Mouse (Mus musculus) olfactory bulb, adult 2 months (tissue): ENCODE results near the gene Poc1a. TPM values are rescaled to one million over a fixed set of nuclear protein-coding genes. Genes with fewer than 3 reads are reported as not detected.
A peak's percentile ranks its signal among the peaks of the same experiment; 100 is the strongest.

ENCODE experiments used
- H3K27ac ChIP-seq: fragments of 200-500 bp; 2 replicates; pipeline ENCODE4 v1.5.1; 2012; ENCODE audit warnings: low read depth, low read length; ENCODE audit not compliant: insufficient read depth
- H3K4me1 ChIP-seq: fragments of 200-500 bp; 2 replicates; pipeline ENCODE4 v1.6.1; 2012; ENCODE audit warnings: low read length; ENCODE audit not compliant: control insufficient read depth, insufficient read depth
- H3K4me3 ChIP-seq: fragments of 200-500 bp; 2 replicates; pipeline ENCODE4 v1.5.1; 2012; ENCODE audit warnings: mild to moderate bottlenecking, low read depth, low read length, moderate library complexity; ENCODE audit not compliant: insufficient read depth
- CTCF ChIP-seq: fragments of 200-500 bp; IDR thresholded peaks from 2 replicates; pipeline ENCODE4 v1.5.1; 2012; ENCODE audit warnings: low read depth, mild to moderate bottlenecking, low read length, moderate library complexity; ENCODE audit not compliant: insufficient read depth
- POLR2A ChIP-seq: fragments of 200-500 bp; IDR thresholded peaks from 2 replicates; pipeline ENCODE4 v1.6.1; 2012; ENCODE audit warnings: mild to moderate bottlenecking, low read depth, low read length, moderate library complexity; ENCODE audit not compliant: insufficient read depth
- WGBS: fragments of 180-500 bp; shearing (Covaris S2); methylation state at CpG from one replicate; pipeline ENCODE4 v1.1.7; 2018; 5-methylcytosine and 5-hydroxymethylcytosine counted together
- polyA plus RNA-seq: library from polyadenylated mRNA; stranded (reverse); fragments of >200 nt; gene quantifications from 2 replicates; pipeline ENCODE4 v1.2.4, GENCODE M21; 2012; ENCODE audit warnings: low replicate concordance; ENCODE audit not compliant: missing spikeins, insufficient read depth, insufficient read length

Gene Poc1a
- polyA plus RNA-seq, 1 experiment = not detected

DNA sequence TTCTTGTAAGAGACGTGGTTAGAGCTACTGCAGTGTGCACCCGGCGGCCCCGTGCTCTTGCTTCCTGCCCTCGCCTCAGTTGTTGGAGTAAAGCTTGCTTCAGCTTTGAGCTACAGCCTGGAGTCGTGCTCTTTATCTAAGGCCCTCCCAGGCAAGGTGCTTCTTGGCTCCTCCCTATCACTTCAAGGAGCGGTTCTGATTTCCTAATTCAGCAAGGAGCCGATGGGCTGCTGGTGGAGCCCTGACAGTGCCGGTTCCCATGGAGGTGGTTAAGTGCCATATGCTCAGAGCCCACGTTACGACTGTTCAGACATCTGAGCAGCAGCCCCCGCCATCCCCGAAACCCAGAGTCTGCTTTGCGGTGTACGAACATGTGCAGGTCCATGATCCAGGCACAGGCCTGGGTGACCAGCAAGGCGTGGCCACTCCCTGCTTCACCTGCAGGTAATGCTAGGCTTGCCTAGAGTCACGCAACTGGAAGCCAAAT, 9.8 kb downstream of the Poc1a start:
- TF ChIP-seq CTCF (no peak), POLR2A (no peak)
- H3K4me3 ChIP-seq = no peak overlapping the region
- no peak overlapping the region for H3K27ac ChIP-seq
- H3K4me1 ChIP-seq = peaks cover 3% of the 10 kb centered on the region; the same call in 1 of the 2 replicates
- WGBS = 92% methylated on average over 17 of the region's 17 CpGs

DNA sequence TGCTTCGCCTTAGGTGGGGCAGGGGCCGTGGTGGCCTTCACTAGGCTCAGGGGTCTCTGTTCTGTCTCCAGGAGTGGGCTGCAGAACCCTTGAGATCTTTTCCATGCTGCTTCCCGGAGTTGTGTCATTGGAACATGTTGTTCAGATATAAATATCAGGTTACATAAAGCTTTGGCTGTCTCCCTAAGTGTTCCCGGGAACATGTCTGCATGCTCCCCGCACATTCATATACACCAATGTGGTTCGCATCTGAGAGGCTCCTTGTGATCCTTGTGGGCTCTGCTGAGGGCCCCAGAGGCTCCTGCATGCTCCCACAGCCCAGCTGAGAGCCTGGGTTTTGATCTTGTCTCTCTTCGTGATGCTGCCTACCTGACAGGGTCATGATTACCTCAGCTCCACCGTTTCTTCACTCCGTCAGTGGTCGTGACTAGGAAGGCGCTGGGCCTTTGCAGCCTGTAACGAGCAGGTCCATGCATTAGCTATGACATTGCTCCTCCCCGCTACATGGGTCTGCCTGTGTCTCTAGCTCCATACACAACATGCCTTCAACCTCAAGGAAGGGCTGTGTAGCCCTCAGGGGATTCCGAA, 12.8 kb downstream of the Poc1a start:
- no peak for TF ChIP-seq POLR2A
- TF ChIP-seq CTCF = no peak
- H3K4me3 ChIP-seq = no peak overlapping the region
- H3K4me1 ChIP-seq = peaks cover 3% of the 10 kb centered on the region; the same call in 1 of the 2 replicates
- WGBS = 86% methylated on average over 14 of the region's 14 CpGs
- no peak overlapping the region; the same call in 1 of the 2 replicates for H3K27ac ChIP-seq

DNA sequence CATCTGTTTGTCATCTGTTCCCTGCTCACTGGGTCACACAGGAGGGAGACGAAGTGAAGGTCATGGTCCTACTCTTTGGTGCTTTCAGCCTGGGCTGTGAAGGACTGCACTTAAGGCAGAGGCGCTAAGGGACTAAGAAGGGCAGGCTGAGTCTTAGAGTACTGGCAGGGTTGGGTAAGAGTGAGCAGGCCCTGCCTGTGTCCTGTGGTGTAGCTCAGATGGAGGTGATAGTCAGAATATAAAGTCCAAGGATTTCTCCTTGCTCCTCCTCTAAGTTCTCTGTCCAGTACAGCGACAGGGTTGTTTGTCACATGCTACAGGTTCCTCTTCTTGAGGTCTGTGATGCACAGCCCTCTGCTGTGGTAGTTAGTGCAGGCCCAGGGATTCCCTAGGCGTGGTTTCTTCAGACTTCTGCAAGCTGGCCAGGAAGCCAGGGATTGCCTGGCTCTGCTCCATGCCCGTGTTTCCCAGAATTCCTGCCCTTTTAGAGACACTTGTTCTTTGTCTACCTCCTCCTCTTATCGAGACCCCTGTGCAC, 15.8 kb downstream of the Poc1a start:
- Histone ChIP-seq H3K27ac (no peak overlapping the region), H3K4me3 (no peak overlapping the region), H3K4me1 (peaks cover 20% of the 10 kb centered on the region)
- 81% methylated on average over 6 of the region's 6 CpGs for WGBS
- TF ChIP-seq POLR2A (no peak), CTCF (no peak)

DNA sequence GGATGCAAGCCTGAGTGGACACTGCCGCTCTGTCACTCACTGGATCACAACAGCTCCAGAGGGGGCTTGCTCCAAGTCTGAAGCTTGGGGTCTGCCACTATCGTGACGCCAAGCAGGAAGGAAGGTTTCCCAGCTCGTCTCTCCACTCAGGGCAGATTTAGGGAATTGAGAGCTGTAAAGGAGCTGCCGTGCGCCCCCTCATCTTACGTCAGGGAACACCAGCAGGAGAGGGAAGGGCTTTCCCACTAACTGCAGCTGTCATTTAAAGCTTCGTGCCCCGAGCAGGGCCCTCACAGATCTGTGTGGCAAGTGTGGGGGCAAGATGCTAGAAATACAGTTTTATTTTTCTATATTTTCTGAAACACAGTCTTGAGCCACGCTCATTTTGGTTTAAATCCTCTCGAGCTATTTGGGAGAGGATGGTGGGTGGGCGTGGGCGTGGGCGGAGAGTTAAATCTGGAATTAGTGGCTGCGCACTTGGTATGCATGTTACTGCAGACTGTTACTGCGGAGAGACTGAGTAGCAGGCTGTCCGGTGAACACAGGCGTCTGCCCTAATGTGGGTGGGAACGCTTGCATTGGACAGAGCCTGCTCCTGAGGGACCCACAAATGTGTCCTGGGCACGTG, 19.4 kb downstream of the Poc1a start:
- peaks cover 35% of the 10 kb centered on the region for H3K4me1 ChIP-seq
- TF ChIP-seq CTCF = no peak
- no peak for TF ChIP-seq POLR2A
- peak overlapping the region; percentile 13; the same call in 1 of the 2 replicates for H3K4me3 ChIP-seq
- peak overlapping the region; percentile 53 for H3K27ac ChIP-seq
- WGBS = 51% methylated on average over 20 of the region's 20 CpGs

DNA sequence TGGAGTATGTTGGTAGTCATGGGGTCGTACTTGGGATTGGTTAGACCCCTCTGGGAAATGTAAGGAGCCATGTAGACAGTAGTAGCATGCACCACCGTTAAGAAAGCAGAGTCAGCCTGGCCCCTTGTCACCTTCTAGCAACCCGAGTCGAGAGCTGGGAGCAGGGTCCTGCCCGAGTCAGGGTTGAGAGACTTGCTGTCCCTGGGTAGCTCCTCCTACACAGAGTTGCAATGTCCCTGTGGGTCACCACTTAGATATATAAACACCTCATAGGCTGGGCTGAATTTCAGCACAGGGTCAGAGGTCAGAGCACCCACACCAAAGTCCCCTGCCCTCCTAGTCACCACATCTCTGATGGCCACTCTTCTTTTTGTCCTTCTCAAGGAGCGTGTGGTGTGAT, 20.1 kb downstream of the Poc1a start:
- Histone ChIP-seq H3K4me1 (peaks cover 35% of the 10 kb centered on the region), H3K27ac (peak overlapping the region; percentile 53), H3K4me3 (no peak overlapping the region)
- WGBS = 66% methylated on average over 6 of the region's 6 CpGs
- no peak for TF ChIP-seq POLR2A
- no peak for TF ChIP-seq CTCF

GRCm38 (mm10) chr9:106301446-106302080, 20.7 kb downstream of the Poc1a start:
- peak overlapping the region; percentile 53; the same call in 1 of the 2 replicates for H3K27ac ChIP-seq
- TF ChIP-seq POLR2A (no peak), CTCF (no peak)
- 41% methylated on average over 11 of the region's 11 CpGs for WGBS
- H3K4me3 ChIP-seq = no peak overlapping the region
- peaks cover 35% of the 10 kb centered on the region for H3K4me1 ChIP-seq

DNA sequence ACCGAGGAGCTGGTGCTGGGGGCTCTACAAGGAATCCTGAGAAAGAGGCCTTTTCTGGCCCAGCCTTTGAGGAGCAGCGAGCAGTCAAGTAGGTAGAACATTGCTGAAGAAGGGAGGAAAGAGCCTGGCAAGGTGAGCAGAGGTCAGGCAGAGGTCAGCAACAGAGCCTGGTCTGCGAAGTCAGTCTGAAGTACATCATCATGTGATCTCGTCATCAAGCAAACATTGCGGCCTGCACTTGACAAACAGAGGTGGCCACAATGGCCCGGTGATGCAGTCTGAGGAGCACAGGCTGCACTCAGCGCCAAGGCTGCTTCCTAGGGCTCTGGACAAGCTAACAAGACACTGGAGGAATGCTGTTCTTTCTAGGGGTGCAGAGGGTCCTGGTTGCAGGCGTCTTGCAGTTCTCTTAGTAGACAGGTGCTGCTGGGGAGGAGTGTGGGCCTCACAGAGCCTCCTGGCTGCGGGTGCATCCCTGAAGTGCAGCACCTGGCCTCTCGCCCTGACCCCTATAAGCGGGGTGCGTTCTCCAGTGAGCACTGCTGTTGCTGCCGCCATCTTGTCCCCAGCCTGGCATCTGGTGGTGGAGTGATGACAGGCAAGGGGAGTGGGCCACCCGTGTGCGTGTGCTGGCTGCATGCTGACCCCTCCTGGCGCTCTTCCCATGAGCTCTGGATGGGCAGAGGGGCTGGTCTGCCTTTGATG, 21.7 kb downstream of the Poc1a start:
- Histone ChIP-seq H3K27ac (no peak overlapping the region), H3K4me3 (no peak overlapping the region), H3K4me1 (peaks cover 35% of the 10 kb centered on the region)
- WGBS = 91% methylated on average over 16 of the region's 16 CpGs
- TF ChIP-seq CTCF (no peak), POLR2A (no peak)

GRCm38 (mm10) chr9:106303460-106303960, 22.6 kb downstream of the Poc1a start:
- H3K4me1 ChIP-seq = peaks cover 35% of the 10 kb centered on the region
- 78% methylated on average over 6 of the region's 6 CpGs for WGBS
- no peak overlapping the region for H3K27ac ChIP-seq
- no peak for TF ChIP-seq POLR2A
- no peak for TF ChIP-seq CTCF
- no peak overlapping the region for H3K4me3 ChIP-seq
